Mouse (Mus musculus): ENCODE measurements around the gene Galntl6.

- TF ChIP-seq POLR2A (IDR thresholded peaks at IDR 0.05; ENCODE audit: extremely low read depth, insufficient read depth, low read length): no peak
- TF ChIP-seq CTCF (IDR thresholded peaks at IDR 0.05; ENCODE audit: extremely low read depth, insufficient read depth, low read length): no peak
These were observed 1075.5 kb downstream of the Galntl6 start for GRCm38 (mm10) chr8:57836981-57837380.
